Mouse (Mus musculus): ENCODE measurements at regions not wholly inside any gene's neighbourhood (a gene's known extent, or its start where the extent isn't known, plus 50 kb on each side); places are given as distances from the start of the nearest gene placed in this dataset.

GRCm38 (mm10) chr15:25187881-25188326 is 225.7 kb downstream of the Basp1 start:
- in situ Hi-C loops (cut with MboI; ENCODE audit: low pct_ligation_motif_present, low pct_unique_long_range_greater_than_20kb, low sequenced_read_pairs), result no loop called here
- no peak overlapping the region for H3K4me2 ChIP-seq (ENCODE audit: insufficient read depth, low read depth, poor library complexity, severe bottlenecking)

DNA sequence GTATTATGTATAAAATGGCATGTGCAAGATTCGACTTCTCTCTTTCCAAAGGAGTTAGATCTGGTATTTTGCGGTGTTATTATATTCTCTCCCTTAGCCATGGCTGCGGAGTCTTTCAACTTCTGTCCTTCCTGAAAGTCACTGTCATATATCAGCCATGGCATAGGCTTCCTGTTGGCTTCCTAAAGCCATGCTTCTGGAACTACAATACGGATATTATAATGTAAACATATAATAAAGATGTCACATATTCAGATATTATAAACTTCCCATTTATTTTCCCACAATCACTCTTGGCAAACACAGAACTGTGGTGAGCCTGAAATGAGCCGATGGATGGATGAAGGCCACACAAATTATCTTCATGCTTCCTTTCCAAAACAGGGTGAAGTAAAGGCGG is 240.8 kb downstream of the Basp1 start:
- Histone ChIP-seq H3K9me3 (replicated peaks; ENCODE audit: low read length) (no peaks in the 10 kb centered on the region), H3K4me1 (ENCODE audit: control insufficient read depth in 1 of 2, insufficient read depth in 2 of 2) (no peaks in the 10 kb centered on the region), H3K36me3 (replicated peaks in 1 of 2; ENCODE audit: control insufficient read depth in 1 of 2, insufficient read depth in 1 of 2, low read length in 1 of 2) (no peaks in the 10 kb centered on the region), H3K79me2 (replicated peaks; ENCODE audit: control insufficient read depth, extremely low read depth, insufficient read depth, poor library complexity, severe bottlenecking) (no peaks in the 10 kb centered on the region), H3K4me3 (replicated peaks in 1 of 3; ENCODE audit: low read depth in 2 of 3, low read length in 2 of 3, poor library complexity in 1 of 3) (no peak overlapping the region), H3K27ac (ENCODE audit: insufficient read depth, low read depth) (no peak overlapping the region), H3K27me3 (replicated peaks) (no peaks in the 10 kb centered on the region), H3K4me2 (ENCODE audit: insufficient read depth, low read depth, poor library complexity, severe bottlenecking) (no peak overlapping the region), H3K9ac (ENCODE audit: insufficient read depth, low read depth) (no peak overlapping the region)
- in situ Hi-C loops (cut with MboI; ENCODE audit: low pct_ligation_motif_present, low pct_unique_long_range_greater_than_20kb, low sequenced_read_pairs), result no loop called here
- no peak for TF ChIP-seq JUN (IDR thresholded peaks at IDR 0.05; ENCODE audit: insufficient read depth, low read depth, low read length)
- no peak for TF ChIP-seq MAX (IDR thresholded peaks at IDR 0.05; ENCODE audit: low read length)
- TF ChIP-seq ZKSCAN1 (IDR thresholded peaks at IDR 0.05; ENCODE audit: borderline replicate concordance, low read depth, low read length), result no peak
- TF ChIP-seq GABPA (IDR thresholded peaks at IDR 0.05; ENCODE audit: insufficient replicate concordance, low read depth, low read length), result no peak
- TF ChIP-seq JUND (conservative IDR thresholded peaks at IDR 0.05; ENCODE audit: low read depth, low read length), result no peak
- no peak for TF ChIP-seq RCOR1 (conservative IDR thresholded peaks at IDR 0.05; ENCODE audit: low read depth, low read length)
- TF ChIP-seq ETS1 (conservative IDR thresholded peaks at IDR 0.05; ENCODE audit: low read depth, low read length), result no peak
- TF ChIP-seq RAD21 (IDR thresholded peaks at IDR 0.05; ENCODE audit: low read depth, low read length), result no peak
- TF ChIP-seq HCFC1 (IDR thresholded peaks at IDR 0.05; ENCODE audit: low read depth, low read length), result no peak
- no peak for TF ChIP-seq KAT2A (IDR thresholded peaks at IDR 0.05; ENCODE audit: insufficient replicate concordance, low read length)
- no peak for TF ChIP-seq MYC (IDR thresholded peaks at IDR 0.05; ENCODE audit: low read depth, low read length)
- TF ChIP-seq ELF1 (IDR thresholded peaks at IDR 0.05; ENCODE audit: low read depth, low read length), result no peak
- no peak for TF ChIP-seq BHLHE40 (IDR thresholded peaks at IDR 0.05; ENCODE audit: low read depth, low read length)
- TF ChIP-seq ZNF384 (IDR thresholded peaks at IDR 0.05; ENCODE audit: low read depth, low read length), result no peak
- TF ChIP-seq SIN3A (IDR thresholded peaks at IDR 0.05; ENCODE audit: low read length), result no peak
- TF ChIP-seq CHD1 (IDR thresholded peaks at IDR 0.05; ENCODE audit: low read depth, low read length), result no peak
- TF ChIP-seq MAZ (IDR thresholded peaks at IDR 0.05; ENCODE audit: low read depth, low read length), result no peak
- no peak for TF ChIP-seq E2F4 (IDR thresholded peaks at IDR 0.05; ENCODE audit: insufficient replicate concordance, low read depth, low read length)
- no peak for TF ChIP-seq USF1 (IDR thresholded peaks at IDR 0.05; ENCODE audit: low read depth, low read length)
- no peak for DNase-seq (ENCODE audit: extremely low read depth)
- dilution Hi-C loops (cut with MboI; ENCODE audit: extremely low pct_ligation_motif_present, extremely low pct_unique_long_range_greater_than_20kb, low sequenced_read_pairs), result no loop called here

More at GRCm38 (mm10) chr15:25187881-25188326, 225.7 kb downstream of the Basp1 start:
- no peak for DNase-seq (ENCODE audit: extremely low read depth)
- TF ChIP-seq ZC3H11A (IDR thresholded peaks at IDR 0.05; ENCODE audit: low read depth, low read length), result no peak
- no peak for TF ChIP-seq HCFC1 (IDR thresholded peaks at IDR 0.05; ENCODE audit: low read depth, low read length)
- no peak for TF ChIP-seq CHD2 (IDR thresholded peaks at IDR 0.05; ENCODE audit: low read length)
- H3K9me3 ChIP-seq (replicated peaks; ENCODE audit: low read length), result no peaks in the 10 kb centered on the region
- H3K27ac ChIP-seq (ENCODE audit: insufficient read depth, low read depth), result no peak overlapping the region
- no peaks in the 10 kb centered on the region for H3K27me3 ChIP-seq (replicated peaks)
- dilution Hi-C loops (cut with MboI; ENCODE audit: extremely low pct_ligation_motif_present, extremely low pct_unique_long_range_greater_than_20kb, low sequenced_read_pairs), result no loop called here
- no peaks in the 10 kb centered on the region for H3K36me3 ChIP-seq (replicated peaks in 1 of 2; ENCODE audit: control insufficient read depth in 1 of 2, insufficient read depth in 1 of 2, low read length in 1 of 2)
- H3K4me3 ChIP-seq (replicated peaks in 1 of 3; ENCODE audit: low read depth in 2 of 3, low read length in 2 of 3, poor library complexity in 1 of 3), result no peak overlapping the region
- H3K79me2 ChIP-seq (replicated peaks; ENCODE audit: control insufficient read depth, extremely low read depth, insufficient read depth, poor library complexity, severe bottlenecking), result no peaks in the 10 kb centered on the region
- H3K4me1 ChIP-seq (ENCODE audit: control insufficient read depth in 1 of 2, insufficient read depth in 2 of 2), result no peaks in the 10 kb centered on the region
- H3K9ac ChIP-seq (ENCODE audit: insufficient read depth, low read depth), result no peak overlapping the region

All from CH12.LX (cell line).